Mouse (Mus musculus) layer of hippocampus, adult 9-11 months (tissue): ENCODE results near the gene Tnfaip2.
A peak's percentile ranks its signal among the peaks of the same experiment; 100 is the strongest.

Source experiments
- DNase-seq: peaks from one replicate; pipeline ENCODE4 v3.0.0; 2022

Tnfaip2 gene

DNA sequence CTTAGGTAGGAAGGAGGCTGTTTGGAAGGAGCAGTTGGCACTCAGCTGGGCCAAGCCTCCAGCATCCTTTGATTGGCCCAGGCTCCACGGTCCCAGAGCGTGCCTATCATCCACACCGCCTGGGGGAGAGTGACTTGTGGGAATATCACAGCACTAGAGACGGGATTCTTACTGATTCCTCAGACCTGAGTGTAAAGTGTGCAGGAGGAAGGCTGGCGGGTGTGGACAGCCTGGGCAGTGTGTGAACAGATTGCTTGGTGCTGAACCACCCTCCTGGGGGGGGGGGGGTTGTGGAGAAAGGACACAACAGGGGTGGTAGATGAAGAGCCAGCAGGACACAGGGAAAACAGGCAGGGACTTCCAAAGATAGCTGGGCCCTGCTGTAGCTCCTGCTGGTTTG, 4.5 kb downstream of the Tnfaip2 start:
- no peak for DNase-seq

DNA sequence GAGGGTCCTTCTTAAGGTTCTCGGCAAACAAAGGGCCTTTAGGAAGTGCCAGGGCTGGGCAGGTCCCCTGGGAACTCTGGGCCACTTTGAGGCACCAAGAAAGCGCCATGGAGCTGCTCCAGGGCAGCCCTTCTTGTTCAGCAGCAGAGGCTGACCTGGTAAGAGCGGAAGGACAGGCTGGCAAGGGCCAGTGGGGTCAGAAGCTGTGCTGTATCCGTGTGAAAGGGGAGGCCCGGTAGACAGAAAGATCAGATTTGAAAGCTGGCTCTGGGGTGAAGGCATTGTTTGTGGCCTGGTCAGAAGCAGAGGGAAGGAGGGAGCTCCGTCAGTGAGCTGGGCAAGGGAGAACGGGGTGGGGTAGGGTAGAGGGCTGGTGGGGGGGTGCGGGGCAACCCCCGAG, 5.1 kb downstream of the Tnfaip2 start:
- no peak for DNase-seq

DNA sequence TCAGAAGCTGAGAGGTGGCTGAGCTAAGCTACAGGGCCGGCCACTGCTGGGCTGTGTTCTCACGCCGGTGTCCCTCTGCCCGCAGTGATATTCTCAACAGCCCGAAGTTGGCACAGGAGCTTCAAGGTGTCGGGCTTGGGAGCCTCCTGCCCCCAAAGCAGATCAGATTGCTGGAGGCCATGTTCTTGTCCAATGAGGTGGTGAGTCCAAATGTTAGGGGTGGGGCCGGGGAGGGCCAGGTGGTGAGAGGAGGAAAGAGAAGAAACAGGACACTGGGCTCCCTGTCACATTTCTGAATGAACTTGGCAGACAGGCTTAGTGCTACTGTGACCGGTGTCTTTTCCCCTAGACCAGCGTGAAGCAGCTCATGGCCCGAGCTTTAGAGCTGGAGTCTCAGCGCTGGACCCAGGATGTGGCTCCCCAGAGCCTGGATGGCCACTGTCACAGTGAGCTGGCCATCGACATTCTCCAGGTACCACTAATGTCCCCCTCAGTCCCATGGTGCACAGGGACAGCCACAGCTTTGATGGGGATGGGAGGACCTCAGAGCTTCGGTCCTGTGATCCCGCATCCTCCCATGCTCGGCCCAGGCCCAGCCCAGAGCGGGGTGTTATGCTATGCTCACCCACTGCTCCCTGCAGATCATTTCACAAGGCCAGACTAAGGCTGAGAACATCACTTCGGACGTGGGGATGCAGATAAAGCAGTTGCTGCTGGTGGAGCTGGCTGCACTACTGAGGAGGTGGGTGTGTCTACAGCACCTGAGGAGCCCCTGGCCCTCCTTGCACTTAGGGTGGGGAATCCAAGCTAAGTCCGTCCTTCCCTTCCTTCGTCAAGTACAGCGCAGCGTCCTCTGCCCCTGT, 5.9 kb downstream of the Tnfaip2 start:
- no peak for DNase-seq

DNA sequence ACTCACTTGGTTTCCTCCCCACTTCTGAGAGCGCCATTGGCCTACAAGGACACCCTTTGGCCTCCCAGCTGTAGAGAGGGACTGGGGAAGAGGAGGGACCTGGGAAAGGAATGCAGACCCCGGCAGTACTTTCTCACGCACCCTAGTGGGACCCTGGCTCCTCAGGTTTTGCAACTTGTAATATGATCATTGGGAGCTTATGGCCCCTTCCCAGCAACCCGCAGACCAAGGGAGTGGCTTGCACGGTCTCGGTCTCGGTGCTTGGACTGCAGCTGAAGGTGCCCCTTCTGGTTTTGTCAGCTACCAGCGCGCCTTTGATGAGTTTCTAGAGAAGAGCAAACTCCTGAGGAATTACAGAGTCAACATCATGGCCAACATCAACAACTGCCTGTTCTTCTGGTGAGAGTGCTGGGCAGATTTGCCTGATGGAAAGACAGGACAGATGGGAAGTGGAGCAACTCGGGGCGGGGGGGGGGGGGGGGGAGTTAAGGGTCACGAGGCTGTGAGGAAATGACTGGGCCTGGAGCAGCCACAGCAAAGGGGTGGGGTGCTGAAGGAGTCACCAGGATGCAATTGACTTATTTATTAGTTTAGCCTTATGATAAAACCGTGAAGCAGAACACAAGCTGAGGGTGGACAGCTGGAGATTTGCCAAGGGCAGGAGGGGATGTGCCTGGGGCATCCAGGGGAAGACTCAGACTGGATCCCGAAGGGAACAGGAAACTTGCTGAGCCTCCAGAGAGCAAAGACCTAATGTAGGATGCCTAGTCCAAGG, 6.8 kb downstream of the Tnfaip2 start:
- DNase-seq = no peak

DNA sequence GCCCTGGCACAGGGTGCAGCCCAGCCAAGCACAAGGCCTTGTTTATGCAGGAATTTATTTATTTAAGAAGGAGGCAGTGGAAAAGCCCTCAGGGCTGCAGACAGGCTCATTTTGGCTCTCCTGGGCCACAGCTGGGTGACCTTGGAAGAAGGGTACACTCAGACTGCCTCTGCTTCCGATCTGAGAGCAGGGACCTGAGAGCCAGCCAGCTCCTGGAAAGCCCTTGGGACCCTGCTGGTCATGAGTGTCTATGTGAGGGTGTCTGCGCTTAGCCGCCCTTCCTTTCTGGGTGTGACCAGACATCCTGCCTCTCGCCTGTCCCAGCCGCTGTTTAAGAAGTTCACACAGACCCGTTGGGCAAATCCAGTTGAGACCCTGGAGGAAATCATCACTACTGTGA, 8.1 kb downstream of the Tnfaip2 start:
- DNase-seq = no peak

DNA sequence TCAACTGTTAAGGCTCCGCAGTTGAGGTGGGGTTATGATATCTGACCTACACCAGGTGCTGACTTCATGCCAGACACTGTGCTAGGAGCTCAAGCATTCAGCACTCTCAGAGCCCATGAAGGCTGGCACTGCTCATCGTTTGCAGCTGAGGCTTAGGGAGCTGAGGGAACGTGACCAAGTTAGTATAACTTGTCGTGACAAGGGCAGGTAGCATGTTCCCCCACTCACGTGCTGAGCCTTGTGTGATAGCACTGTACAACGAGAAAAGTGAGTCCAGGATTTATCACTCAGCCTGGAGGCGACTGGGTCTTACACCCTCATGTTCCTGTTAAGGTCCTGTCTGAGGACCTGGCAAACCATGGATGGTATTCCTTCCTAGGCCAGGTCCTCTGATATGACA, 9.3 kb downstream of the Tnfaip2 start:
- no peak for DNase-seq

DNA sequence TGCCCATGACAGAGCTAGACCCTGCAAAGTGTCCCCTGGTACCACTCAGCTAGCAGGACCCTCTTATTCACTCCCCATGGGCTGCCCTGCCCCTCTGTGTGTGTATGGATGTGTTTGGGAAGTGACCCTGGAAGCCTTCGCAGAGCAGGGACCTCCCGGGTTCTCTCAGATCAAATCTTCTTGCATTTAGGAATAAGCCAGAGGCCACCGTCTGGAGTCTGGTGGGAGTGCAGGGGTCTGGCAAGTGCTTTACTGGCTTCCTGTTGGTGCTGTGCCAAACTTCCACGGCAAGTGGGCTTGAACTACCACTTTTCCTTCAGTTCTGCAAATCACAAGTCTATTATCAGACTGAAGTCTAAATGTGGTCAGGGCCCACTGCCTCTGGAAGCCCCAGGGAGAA, 11.8 kb downstream of the Tnfaip2 start:
- no peak for DNase-seq

DNA sequence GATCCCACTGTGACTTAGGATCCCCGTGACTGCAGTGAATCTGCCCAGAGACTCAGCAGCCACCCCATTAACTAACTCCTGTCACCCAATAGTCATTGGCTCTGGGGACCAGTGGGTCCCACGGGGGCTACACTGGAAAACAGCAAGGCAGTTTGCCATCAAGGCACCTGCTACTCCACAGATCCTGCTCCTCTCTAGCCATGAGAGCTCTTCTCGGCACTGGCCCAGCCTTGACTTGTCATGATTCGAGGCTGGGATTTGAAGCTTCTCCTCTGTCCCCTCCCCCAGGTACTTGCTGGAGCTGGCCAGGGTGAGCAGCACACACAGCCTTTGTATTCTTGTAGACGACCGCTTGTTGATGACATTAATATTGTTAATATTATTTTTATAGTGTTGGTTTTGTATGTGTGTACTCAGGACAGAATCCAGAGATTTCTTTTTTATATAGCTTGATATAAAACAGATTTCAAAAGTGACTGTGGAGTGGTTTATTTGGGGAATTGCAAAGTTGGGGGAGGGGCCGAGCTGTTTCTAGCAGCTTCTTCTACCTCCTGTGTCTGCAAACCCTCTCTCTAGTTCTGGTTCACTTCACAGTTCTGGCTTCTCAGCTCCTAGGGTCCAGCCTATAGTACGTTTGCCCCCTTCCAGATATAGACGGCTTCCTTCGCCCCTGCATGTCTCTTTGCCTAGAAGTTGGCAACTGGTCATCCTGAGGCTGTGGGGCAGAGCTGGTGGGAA, 12.4 kb downstream of the Tnfaip2 start:
- DNase-seq = no peak

DNA sequence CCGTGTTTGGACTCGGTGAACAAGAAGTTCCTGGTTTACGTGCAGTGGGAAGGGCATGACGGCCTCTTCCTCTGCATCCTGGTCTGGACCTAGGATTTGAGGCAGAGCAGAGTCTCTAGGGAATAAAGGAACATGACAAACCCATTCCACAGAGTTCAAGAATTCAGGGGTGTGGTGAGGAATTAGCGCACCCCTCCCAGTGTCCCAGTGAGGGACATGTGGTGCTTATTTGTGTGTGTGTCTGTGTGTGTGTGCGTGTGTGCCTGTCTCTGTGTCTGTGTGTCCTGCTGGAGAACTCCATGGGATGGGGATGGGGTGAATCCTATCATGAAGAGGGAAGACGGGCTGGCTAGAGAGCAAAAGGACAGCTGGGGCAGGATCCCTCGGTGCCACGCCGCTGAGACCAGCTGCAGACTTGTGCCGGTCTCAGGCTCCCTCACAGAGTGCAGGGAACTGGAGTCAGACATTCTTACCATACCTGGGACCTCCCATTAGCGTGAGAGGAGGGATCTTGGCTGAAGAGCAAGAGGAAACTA, 13.1 kb downstream of the Tnfaip2 start:
- no peak for DNase-seq

DNA sequence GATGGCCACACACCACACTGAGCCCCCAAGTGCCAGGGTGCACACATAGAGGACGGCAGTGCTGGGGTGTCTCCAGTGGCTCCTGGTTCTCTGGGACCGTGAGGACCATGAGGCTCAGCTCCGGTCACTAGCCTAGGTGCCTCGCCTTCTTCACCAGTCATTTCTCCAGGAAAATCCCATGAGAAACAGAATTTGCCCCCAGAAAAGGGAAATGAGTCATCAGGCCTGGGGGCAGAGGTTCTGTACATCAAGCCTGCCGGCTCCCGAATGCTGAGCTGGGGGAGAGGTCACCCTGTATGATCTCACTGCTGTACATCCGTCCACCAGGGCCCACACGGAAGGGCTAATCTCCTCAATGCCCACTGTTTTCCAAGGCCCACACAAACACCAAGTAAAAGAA, 13.6 kb downstream of the Tnfaip2 start:
- DNase-seq = no peak

DNA sequence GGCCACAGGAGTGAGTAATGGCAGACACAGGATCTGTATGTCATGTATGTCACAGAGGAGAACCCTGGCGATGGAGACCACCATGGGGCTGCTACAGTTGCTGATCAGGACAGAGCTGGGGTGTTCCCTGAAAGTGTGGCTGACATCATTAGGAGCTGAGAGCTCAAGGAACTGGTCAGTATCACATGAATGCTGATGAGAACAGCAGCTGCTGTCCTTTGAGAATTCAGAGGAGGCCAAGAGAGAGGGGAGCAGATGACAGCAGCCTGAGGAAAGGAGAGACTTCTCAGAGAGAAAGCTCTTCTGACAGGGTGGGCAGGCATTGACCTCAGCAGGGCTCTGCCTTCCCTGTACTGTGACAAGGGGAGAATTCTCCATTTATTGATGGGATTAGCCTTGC, 15.5 kb downstream of the Tnfaip2 start:
- no peak for DNase-seq

DNA sequence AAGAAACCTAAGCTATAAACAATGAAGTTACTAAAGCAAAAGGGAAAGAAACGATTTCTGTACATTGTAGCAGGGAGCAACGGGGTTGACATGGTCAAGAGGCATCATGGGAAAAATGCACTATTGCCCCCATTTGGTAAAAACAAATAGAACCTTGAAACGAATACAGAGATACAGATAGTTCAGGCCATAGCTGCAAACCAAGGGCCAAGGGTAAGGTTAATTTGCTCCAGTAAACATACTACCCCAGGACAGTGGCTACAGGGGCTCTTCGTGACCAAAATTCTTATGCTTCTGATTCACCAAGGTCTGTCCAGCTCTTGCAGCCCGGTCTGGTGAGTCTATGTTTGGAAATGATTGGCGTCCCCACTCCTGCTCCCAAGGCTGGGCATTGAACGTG, 21.3 kb downstream of the Tnfaip2 start:
- no peak for DNase-seq

DNA sequence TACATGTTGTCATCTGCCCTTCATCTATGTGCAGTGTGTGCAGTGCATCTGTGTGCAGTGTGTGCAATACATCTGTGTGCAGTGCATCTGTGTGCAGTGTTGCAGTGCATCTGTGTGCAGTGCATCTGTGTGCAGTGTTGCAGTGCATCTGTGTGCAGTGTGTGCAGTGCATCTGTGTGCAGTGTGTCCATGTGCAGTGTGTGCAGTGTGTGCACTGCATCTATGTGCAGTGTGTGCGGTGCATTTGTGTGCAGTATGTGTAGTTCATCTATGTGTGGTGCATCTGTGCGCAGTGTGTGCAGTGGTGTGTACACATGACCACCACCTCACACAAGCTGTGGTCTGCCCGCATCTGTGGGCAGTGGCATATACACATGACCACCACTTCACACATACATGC, 24.1 kb downstream of the Tnfaip2 start:
- no peak for DNase-seq

DNA sequence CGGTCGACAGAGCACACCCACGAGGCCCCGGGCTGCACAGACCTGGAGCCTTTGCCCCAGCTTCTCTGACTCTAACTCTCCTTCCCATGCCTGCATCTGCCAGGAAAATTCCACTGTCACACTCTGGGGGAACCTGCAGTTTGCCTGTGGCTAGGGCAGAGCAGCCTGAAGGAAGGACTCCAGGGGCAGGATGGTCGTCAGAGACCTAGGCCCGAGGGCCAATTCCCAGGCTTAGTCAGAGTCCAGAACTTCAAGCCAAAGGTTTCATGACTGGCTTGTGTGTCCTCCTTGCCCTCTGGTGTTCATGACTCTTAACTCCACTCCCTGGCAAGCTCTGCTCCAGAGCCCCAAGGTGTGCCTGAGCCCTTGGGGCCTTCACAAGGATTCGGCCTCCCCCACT, 25.9 kb downstream of the Tnfaip2 start:
- no peak for DNase-seq

DNA sequence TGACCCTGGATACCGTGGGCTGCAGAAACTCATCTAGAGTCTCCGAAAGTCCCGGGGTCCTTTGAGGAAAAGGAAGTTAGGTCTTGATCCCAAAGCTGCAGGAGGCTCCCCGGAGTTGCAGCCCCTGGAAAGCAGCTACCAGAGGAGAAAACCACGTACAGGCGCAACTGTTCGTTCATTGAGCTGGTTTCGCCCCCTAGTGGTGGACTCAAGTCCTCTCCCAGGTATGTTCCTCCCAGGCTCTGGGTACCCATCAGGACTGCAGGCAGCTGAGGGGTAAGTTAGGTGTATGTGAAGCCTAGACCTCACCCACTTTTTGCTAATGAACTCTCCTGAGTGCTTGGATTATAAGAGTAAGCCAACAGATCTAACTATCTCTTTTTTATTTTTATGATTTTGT, 27.2 kb downstream of the Tnfaip2 start:
- peak; percentile 48 for DNase-seq

DNA sequence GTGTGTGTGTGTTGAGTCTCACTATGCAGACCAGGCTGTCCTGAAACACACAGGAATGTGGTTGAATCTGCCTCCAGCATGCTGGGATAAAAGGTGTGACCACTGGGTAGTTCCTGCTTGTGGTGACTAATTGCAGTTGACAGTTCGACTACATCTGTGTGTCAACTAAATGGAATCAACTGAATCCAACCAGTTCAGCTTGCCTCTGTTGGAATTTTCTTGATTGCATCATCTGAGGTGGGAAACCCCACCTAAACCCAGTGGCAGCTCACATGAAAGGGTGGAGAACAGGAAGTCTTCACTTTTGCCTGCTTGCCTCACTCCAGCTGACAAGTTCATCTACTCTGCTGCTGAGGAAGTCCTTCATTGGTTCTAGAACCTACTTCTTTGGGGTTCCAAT, 28.9 kb downstream of the Tnfaip2 start:
- DNase-seq = no peak

DNA sequence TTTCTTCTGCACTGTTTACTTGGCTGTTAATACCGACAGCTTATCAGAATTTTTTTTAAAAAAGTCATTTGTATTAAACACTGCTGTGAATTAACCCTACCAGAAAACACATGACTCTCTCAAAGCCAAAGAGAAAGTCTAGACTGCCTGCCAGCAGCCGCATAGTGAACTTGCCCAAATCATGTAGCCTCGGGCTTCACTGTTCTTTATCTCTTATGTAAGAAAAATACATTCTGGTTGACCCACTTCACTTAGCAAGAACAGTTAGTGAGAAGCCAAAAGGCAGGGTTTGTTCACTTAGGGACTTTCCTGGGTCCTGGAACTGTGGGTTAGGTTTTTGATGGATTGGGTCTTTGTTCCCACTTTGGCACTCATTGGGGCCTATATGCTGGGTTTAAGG, 29.5 kb downstream of the Tnfaip2 start:
- DNase-seq = no peak

DNA sequence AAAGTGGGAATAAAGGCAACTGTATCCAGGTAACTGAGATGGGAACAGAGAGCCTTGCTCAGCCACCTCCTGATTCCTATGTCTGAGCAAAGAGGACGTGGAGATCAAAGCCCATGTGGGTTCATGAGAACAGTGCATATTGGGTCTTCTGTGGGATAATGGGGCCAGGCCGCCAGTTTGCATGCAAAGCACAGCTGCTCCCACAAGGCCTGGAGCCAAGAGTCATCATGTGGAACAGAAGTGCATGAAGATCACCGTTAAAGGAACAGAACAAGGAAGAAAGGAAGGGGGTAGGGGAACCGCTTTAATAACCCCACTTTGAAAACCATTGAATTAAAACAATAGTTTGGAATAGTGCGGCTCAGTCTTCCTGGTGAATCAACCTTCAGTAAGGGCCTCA, 30.6 kb downstream of the Tnfaip2 start:
- no peak for DNase-seq

DNA sequence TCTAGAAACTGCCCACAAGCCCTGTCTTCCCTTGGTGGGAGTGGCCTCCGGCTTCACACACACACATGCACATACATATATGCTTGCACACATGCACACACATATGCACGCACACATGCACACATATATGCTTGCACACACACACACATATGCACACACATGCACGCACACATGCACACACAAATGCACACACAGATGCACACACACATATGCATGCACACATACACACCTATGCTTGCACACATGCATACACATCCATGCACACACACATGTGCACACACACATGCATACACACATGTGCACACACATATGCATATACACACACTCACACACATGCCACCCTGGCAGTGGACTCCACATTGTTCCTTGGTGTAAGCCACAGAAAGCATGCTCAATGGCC, 32.1 kb downstream of the Tnfaip2 start:
- DNase-seq = no peak

DNA sequence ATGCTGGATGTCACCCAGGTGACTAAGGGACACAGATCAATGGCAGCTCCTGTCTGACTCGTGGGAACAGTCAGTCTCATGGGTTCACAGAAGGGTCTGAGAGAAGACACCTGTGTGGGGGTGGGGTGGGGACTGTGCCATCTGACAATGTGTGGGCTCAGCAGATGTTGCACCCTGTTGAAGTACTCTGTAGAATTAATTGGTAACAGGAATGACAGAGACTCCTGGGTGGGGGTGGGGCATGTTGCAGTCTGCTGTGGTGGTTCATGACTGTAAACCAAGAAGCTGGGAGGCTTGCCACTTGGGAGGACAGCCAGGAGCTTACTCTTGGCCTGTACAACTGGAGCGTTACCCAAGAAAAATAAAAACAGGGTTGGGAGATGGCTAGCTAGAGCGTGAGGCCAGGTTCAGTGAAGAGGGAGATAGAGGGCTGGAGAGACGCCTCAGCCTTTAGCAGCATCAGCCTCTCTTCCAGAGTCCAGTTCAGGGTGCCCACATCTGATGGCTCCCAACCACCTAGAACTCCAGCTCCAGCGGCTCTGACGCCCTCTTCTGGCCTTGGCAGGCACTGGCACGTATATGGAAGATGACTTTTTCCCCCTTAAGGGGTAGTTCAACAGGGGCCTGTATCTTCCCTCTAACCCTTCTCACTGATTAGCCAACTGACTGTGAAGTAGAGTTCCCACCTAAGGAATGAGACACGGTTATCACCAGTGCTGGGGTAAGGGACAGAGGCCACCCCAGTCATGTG, 32.8 kb downstream of the Tnfaip2 start:
- peak; percentile 56 for DNase-seq

DNA sequence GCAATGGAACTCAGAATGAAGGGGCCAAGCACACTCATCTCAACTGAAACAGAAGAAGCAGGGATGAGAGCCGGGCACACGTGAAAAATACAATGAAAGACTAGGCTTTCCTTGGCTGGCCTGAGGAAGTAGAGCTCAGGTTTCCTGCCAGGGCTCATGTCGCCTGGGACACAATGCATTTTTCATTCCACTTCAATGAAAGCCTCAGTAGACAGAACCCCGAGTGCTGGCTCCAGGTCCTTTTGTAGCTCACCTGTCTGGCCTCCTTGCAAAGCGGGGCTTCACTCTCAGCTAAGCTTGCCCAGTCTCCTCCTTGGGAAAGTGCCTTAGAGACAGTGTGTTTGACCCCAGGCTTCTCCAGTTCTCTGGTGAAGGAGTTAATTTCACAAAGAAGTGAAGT, 36.7 kb downstream of the Tnfaip2 start:
- DNase-seq = no peak

DNA sequence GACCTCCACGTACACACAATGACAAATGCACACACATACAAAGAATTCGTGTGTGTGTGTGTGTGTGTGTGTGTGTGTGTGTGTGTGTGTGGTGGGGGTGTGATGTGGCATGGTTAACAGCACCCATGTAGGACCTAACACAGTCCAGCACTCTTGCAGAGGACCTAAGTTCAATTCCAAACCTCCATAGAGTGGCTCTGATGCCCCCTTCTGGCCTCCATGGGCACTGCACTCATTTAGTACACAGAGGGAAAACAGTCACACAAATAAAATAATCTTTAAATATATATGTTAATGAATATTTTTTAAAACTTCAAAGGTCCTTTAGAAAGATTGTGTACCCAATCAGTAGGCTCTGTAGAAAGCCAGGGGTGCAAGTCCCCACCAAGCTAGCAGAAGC, 37.6 kb downstream of the Tnfaip2 start:
- DNase-seq = no peak
